Comparison of ENCODE assay signal across 8 mouse cellular contexts in the genomic region with DNA sequence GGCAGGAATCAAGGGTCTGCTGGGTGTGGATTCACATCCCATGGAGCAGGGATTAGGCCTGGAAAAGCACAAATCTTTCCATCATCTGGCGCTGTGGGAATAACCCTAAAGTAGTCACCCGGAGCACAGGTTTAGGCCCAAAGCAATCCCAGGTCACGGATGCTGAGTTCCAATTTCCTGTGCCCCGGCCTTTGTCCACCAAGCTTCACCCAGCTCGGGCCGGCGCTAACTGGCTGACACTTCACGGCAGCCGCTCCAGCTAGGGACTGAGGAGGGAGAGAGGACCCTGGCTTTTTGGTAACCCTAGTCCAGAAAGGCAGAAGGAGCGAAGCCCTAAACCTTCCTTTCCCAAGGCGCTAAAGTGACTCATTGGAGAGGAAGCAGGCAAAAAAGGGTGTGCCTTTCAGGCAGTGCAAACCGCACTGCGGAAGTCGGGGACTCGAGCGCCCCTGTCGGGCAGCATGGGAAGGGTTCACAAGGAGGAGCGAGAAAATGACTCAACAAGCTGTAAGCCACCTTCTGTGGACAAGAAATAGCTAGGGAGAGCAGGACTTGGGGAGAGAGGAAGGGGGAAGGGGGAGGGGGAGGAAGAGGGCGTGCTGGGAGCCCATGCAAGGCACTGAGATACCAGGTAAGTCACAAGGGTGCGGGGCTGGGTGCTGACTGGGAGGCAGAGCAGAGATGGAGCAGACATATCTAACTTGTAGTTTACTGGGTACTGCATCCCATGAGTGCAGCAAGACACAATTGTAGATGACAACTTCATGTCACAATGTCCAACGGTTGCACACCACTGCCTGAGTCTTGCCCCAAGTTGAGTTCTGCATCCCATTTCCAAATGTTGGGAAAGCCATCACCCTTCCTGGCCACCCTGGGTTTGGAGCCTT. TPM values are rescaled to one million over a fixed set of nuclear protein-coding genes. Genes with fewer than 3 reads are reported as not detected.
DNase-seq lines count a peak whose midpoint lies in the region; ATAC-seq and TF ChIP-seq lines count a peak whose summit lies in the region.

No protein-coding gene starts in this region.

- H3K9ac ChIP-seq in limb, embryonic 11.5 days (ENCODE audit: low read length) = peak overlapping the region; percentile 34; the same call in 1 of the 2 replicates
- H3K9ac ChIP-seq in midbrain, embryonic 13.5 days (replicated peaks) = peak overlapping the region; percentile 60

- H3K4me1 ChIP-seq in embryonic facial prominence, embryonic 10.5 days = peaks cover 49% of the 10 kb centered on the region
- H3K4me1 ChIP-seq in limb, embryonic 11.5 days (ENCODE audit: control insufficient read depth, insufficient read depth, low read length) = peaks cover 14% of the 10 kb centered on the region
- peaks cover 20% of the 10 kb centered on the region for H3K4me1 ChIP-seq in midbrain, embryonic 13.5 days (replicated peaks)
- H3K4me1 ChIP-seq in spleen, adult 2 months (ENCODE audit: control insufficient read depth, insufficient read depth, insufficient read length) = peaks cover 5% of the 10 kb centered on the region; the same call in 1 of the 2 replicates

- peak; percentile 88 for TF ChIP-seq CTCF in spleen, adult 2 months (IDR thresholded peaks at IDR 0.05; ENCODE audit: extremely low read depth, insufficient read depth, insufficient read length, insufficient replicate concordance)

- H3K36me3 ChIP-seq in embryonic facial prominence, embryonic 10.5 days (replicated peaks) = no peaks in the 10 kb centered on the region
- no peaks in the 10 kb centered on the region; the same call in 1 of the 2 replicates for H3K36me3 ChIP-seq in limb, embryonic 11.5 days (ENCODE audit: control insufficient read depth, insufficient read depth, low read length)
- no peaks in the 10 kb centered on the region for H3K36me3 ChIP-seq in midbrain, embryonic 13.5 days
- no peaks in the 10 kb centered on the region for H3K36me3 ChIP-seq in spleen, adult 2 months (ENCODE audit: control insufficient read depth, insufficient read depth, low read length)

- WGBS in embryonic facial prominence, embryonic 10.5 days = 22% methylated on average over 21 of the region's 21 CpGs
- WGBS in limb, embryonic 11.5 days = 20% methylated on average over 21 of the region's 21 CpGs
- 19% methylated on average over 21 of the region's 21 CpGs for WGBS in midbrain, embryonic 13.5 days
- 5% methylated on average over 21 of the region's 21 CpGs for WGBS in spleen, adult 2 months

- peak overlapping the region; percentile 45 for H3K4me3 ChIP-seq in embryonic facial prominence, embryonic 10.5 days
- H3K4me3 ChIP-seq in limb, embryonic 11.5 days (ENCODE audit: low read depth, low read length) = no peak overlapping the region
- H3K4me3 ChIP-seq in midbrain, embryonic 13.5 days (replicated peaks) = peak overlapping the region; percentile 22; the same call in 1 of the 2 replicates
- H3K4me3 ChIP-seq in spleen, adult 2 months (ENCODE audit: extremely low read depth, insufficient read depth, insufficient read length) = peak overlapping the region; percentile 47; the same call in 1 of the 2 replicates

- TF ChIP-seq POLR2A in spleen, adult 2 months (IDR thresholded peaks at IDR 0.05; ENCODE audit: low read depth, low read length) = peak; percentile 50

- peak; percentile 81 for ATAC-seq in granulocyte monocyte progenitor cell, adult 5-6 weeks (replicated peaks; ENCODE audit: poor library complexity, severe bottlenecking)
- peak; percentile 40; the same call in 1 of the 2 replicates for ATAC-seq in limb, embryonic 11.5 days (ENCODE audit: insufficient number of reproducible peaks, low FRiP score, low TSS enrichment, low read depth)
- peak; percentile 71 for ATAC-seq in midbrain, embryonic 13.5 days

- peak overlapping the region; percentile 18; the same call in 1 of the 2 replicates for H3K4me2 ChIP-seq in limb, embryonic 11.5 days (ENCODE audit: low read depth, severe bottlenecking)
- H3K4me2 ChIP-seq in midbrain, embryonic 13.5 days (replicated peaks) = peak overlapping the region; percentile 47

- no peaks in the 10 kb centered on the region for H3K9me3 ChIP-seq in embryonic facial prominence, embryonic 10.5 days
- no peaks in the 10 kb centered on the region for H3K9me3 ChIP-seq in limb, embryonic 11.5 days (ENCODE audit: control insufficient read depth, low read length)
- H3K9me3 ChIP-seq in midbrain, embryonic 13.5 days = no peaks in the 10 kb centered on the region

- DNase-seq in ovary, adult 18-20 months (ENCODE audit: low spot score) = peak; percentile 81
- no peak for DNase-seq in ovary, postnatal 10 days (ENCODE audit: low spot score)
- DNase-seq in embryonic facial prominence, embryonic 10.5 days (ENCODE audit: low spot score) = peak; percentile 87
- DNase-seq in kidney, adult 11 months = peak; percentile 83
- DNase-seq in limb, embryonic 11.5 days (ENCODE audit: low spot score) = peak; percentile 89
- DNase-seq in spleen, adult 2 months (ENCODE audit: low read depth in 1 of 2, low spot score in 2 of 2) = peak in 1 of 2 experiments; percentile 87

- H3K27ac ChIP-seq in embryonic facial prominence, embryonic 10.5 days (replicated peaks) = peak overlapping the region; percentile 82
- peak overlapping the region; percentile 9; the same call in 1 of the 2 replicates for H3K27ac ChIP-seq in limb, embryonic 11.5 days (replicated peaks; ENCODE audit: low read depth, low read length)
- H3K27ac ChIP-seq in midbrain, embryonic 13.5 days = peak overlapping the region; percentile 79
- H3K27ac ChIP-seq in spleen, adult 2 months (ENCODE audit: insufficient read depth, low read length) = peak overlapping the region; percentile 59

- no peaks in the 10 kb centered on the region for H3K27me3 ChIP-seq in embryonic facial prominence, embryonic 10.5 days (replicated peaks; ENCODE audit: low read depth, poor library complexity, severe bottlenecking)
- no peaks in the 10 kb centered on the region for H3K27me3 ChIP-seq in limb, embryonic 11.5 days (ENCODE audit: control insufficient read depth, insufficient read depth, low read length)
- no peaks in the 10 kb centered on the region for H3K27me3 ChIP-seq in midbrain, embryonic 13.5 days
- no peaks in the 10 kb centered on the region for H3K27me3 ChIP-seq in spleen, adult 2 months (ENCODE audit: control insufficient read depth, insufficient read depth, low read length)

RNA-seq across cellular contexts. Expression of gene Scyl1, which starts 46.7 kb away (rescaled TPM):
- 72.0 and 74.9 TPM in 2 replicates for polyA plus RNA-seq in embryonic facial prominence, embryonic 10.5 days (2016; fragmentation: Nextera tagmentation; extraction: Ambion mirVana)
- total RNA-seq in granulocyte monocyte progenitor cell, adult 5-6 weeks (2014; fragmentation: Nextera tagmentation) = 40.9 and 47.7 TPM in 2 replicates
- total RNA-seq in granulocyte monocyte progenitor cell, adult 5-6 weeks (2017) = 22.8 and 23.3 TPM in 2 replicates
- 65.8 and 66.6 TPM in 2 replicates for polyA plus RNA-seq in limb, embryonic 11.5 days (2014; fragmentation: Nextera tagmentation; extraction: Ambion mirVana)
- 64.9 and 70.0 TPM in 2 replicates for polyA plus RNA-seq in midbrain, embryonic 13.5 days (2015; fragmentation: Nextera tagmentation; extraction: Ambion mirVana)
- polyA plus RNA-seq in spleen, adult 2 months (2012; rRNA removed) = 65.4 and 68.0 TPM in 2 replicates

RNA-seq across cellular contexts. Expression of gene Frmd8, which starts 57.1 kb away (rescaled TPM):
- polyA plus RNA-seq in embryonic facial prominence, embryonic 10.5 days (2016; fragmentation: Nextera tagmentation; extraction: Ambion mirVana) = 44.6 and 45.4 TPM in 2 replicates
- total RNA-seq in granulocyte monocyte progenitor cell, adult 5-6 weeks (2014; fragmentation: Nextera tagmentation) = 17.9 and 25.4 TPM in 2 replicates
- 19.0 and 28.4 TPM in 2 replicates for total RNA-seq in granulocyte monocyte progenitor cell, adult 5-6 weeks (2017)
- 21.2 and 24.4 TPM in 2 replicates for polyA plus RNA-seq in limb, embryonic 11.5 days (2014; fragmentation: Nextera tagmentation; extraction: Ambion mirVana)
- polyA plus RNA-seq in midbrain, embryonic 13.5 days (2015; fragmentation: Nextera tagmentation; extraction: Ambion mirVana) = 16.8 and 19.0 TPM in 2 replicates
- 42.3 and 43.9 TPM in 2 replicates for polyA plus RNA-seq in spleen, adult 2 months (2012; rRNA removed)

RNA-seq across cellular contexts. Expression of gene Slc25a45, which starts 59.7 kb away (rescaled TPM):
- polyA plus RNA-seq in embryonic facial prominence, embryonic 10.5 days (2016; fragmentation: Nextera tagmentation; extraction: Ambion mirVana) = 2.5 and 2.9 TPM in 2 replicates
- 38.2 and 44.5 TPM in 2 replicates for total RNA-seq in granulocyte monocyte progenitor cell, adult 5-6 weeks (2014; fragmentation: Nextera tagmentation)
- total RNA-seq in granulocyte monocyte progenitor cell, adult 5-6 weeks (2017) = 35.5 and 35.6 TPM in 2 replicates
- 1.5 TPM in 2 replicates for polyA plus RNA-seq in limb, embryonic 11.5 days (2014; fragmentation: Nextera tagmentation; extraction: Ambion mirVana)
- polyA plus RNA-seq in midbrain, embryonic 13.5 days (2015; fragmentation: Nextera tagmentation; extraction: Ambion mirVana) = 1.4 and 2.0 TPM in 2 replicates
- polyA plus RNA-seq in spleen, adult 2 months (2012; rRNA removed) = 36.6 and 37.6 TPM in 2 replicates

Comparison
In these comparisons a context has a peak if more than half of its experiments do, and no peak if none do; other contexts are left out.
1. H3K27ac ChIP-seq: peak in every context shown above with its lines; median percentile 82 in embryonic facial prominence, embryonic 10.5 days; 79 in midbrain, embryonic 13.5 days; 59 in spleen, adult 2 months; 9 in limb, embryonic 11.5 days.